Mouse (Mus musculus) spleen, adult 12 weeks (tissue): ENCODE results near the gene Slc8a1.

ENCODE experiments used
- DNase-seq: peaks from one replicate; pipeline ENCODE4 v3.0.0; 2022; ENCODE audit warnings: low spot score

Gene Slc8a1

GRCm38 (mm10) chr17:81669062-81669815, 68.9 kb downstream of the Slc8a1 start:
- no peak for DNase-seq

- no peak for DNase-seq
Observed at GRCm38 (mm10) chr17:81668466-81668865, 69.7 kb downstream of the Slc8a1 start.

- DNase-seq: no peak
Observed at GRCm38 (mm10) chr17:81667935-81668334, 70.2 kb downstream of the Slc8a1 start.

GRCm38 (mm10) chr17:81666551-81666950, 71.6 kb downstream of the Slc8a1 start:
- DNase-seq: no peak

GRCm38 (mm10) chr17:81664916-81665315, 73.3 kb downstream of the Slc8a1 start:
- DNase-seq: no peak

- DNase-seq: no peak
Observed at GRCm38 (mm10) chr17:81657828-81658227, 80.3 kb downstream of the Slc8a1 start.

GRCm38 (mm10) chr17:81654548-81654947, 83.6 kb downstream of the Slc8a1 start:
- DNase-seq: no peak

GRCm38 (mm10) chr17:81652958-81653357, 85.2 kb downstream of the Slc8a1 start:
- DNase-seq: no peak

GRCm38 (mm10) chr17:81636822-81637221, 101.4 kb downstream of the Slc8a1 start:
- no peak for DNase-seq

GRCm38 (mm10) chr17:81630471-81630870, 107.7 kb downstream of the Slc8a1 start:
- DNase-seq: no peak

GRCm38 (mm10) chr17:81621188-81621644, 117.0 kb downstream of the Slc8a1 start:
- no peak for DNase-seq

GRCm38 (mm10) chr17:81618461-81618860, 119.7 kb downstream of the Slc8a1 start:
- no peak for DNase-seq

- no peak for DNase-seq
Observed at GRCm38 (mm10) chr17:81616326-81616725, 121.9 kb downstream of the Slc8a1 start.

GRCm38 (mm10) chr17:81615391-81615790, 122.8 kb downstream of the Slc8a1 start:
- no peak for DNase-seq

GRCm38 (mm10) chr17:81607515-81607914, 130.7 kb downstream of the Slc8a1 start:
- DNase-seq: no peak

- DNase-seq: no peak
Observed at GRCm38 (mm10) chr17:81606084-81606483, 132.1 kb downstream of the Slc8a1 start.

GRCm38 (mm10) chr17:81605219-81605660, 132.9 kb downstream of the Slc8a1 start:
- no peak for DNase-seq

GRCm38 (mm10) chr17:81599072-81599471, 139.1 kb downstream of the Slc8a1 start:
- DNase-seq: no peak

- DNase-seq: no peak
Observed at GRCm38 (mm10) chr17:81589791-81590190, 148.4 kb downstream of the Slc8a1 start.

GRCm38 (mm10) chr17:81586759-81587158, 151.4 kb downstream of the Slc8a1 start:
- no peak for DNase-seq

- no peak for DNase-seq
Observed at GRCm38 (mm10) chr17:81579728-81580425, 158.3 kb downstream of the Slc8a1 start.

GRCm38 (mm10) chr17:81576893-81577292, 161.3 kb downstream of the Slc8a1 start:
- no peak for DNase-seq

GRCm38 (mm10) chr17:81565634-81566372, 172.4 kb downstream of the Slc8a1 start:
- no peak for DNase-seq
